Mouse (Mus musculus): ENCODE results near the gene Gsto2. TPM values are rescaled to one million over a fixed set of nuclear protein-coding genes. Genes with fewer than 3 reads are reported as not detected.

Gsto2 gene
- polyA plus RNA-seq, 1 experiment from 2014 or later = 1.1 TPM

- no peak overlapping the region for H3K27ac ChIP-seq (ENCODE audit: low read length)
- no peak for ATAC-seq (ENCODE audit: insufficient number of reproducible peaks, insufficient read depth, low FRiP score, low read depth)
- H3K9ac ChIP-seq (replicated peaks; ENCODE audit: low read depth, low read length) = no peak overlapping the region
- no peaks in the 10 kb centered on the region for H3K27me3 ChIP-seq (ENCODE audit: control insufficient read depth, insufficient read depth, low read length)
- H3K4me3 ChIP-seq (ENCODE audit: low read depth, low read length) = no peak overlapping the region
- no peaks in the 10 kb centered on the region for H3K9me3 ChIP-seq (ENCODE audit: control insufficient read depth, low read depth, low read length)
- H3K36me3 ChIP-seq (ENCODE audit: control insufficient read depth, insufficient read depth, low read length) = peaks cover 6% of the 10 kb centered on the region; the same call in 1 of the 2 replicates
- WGBS = 83% methylated on average over 3 of the region's 3 CpGs
- H3K4me2 ChIP-seq (replicated peaks; ENCODE audit: low read depth, low read length) = no peak overlapping the region
- H3K4me1 ChIP-seq (ENCODE audit: control insufficient read depth, insufficient read depth, low read length) = 0 out of 2 replicates have a peak, but pooled peaks cover 8% of the 10 kb centered on the region
These were observed 12.3 kb upstream of the Gsto2 start for GRCm38 (mm10) chr19:47853053-47853452.

GRCm38 (mm10) chr19:47853951-47854795 is 11.2 kb upstream of the Gsto2 start:
- ATAC-seq (ENCODE audit: insufficient number of reproducible peaks, insufficient read depth, low FRiP score, low read depth) = peak; percentile 57
- H3K4me2 ChIP-seq (replicated peaks; ENCODE audit: low read depth, low read length) = peak overlapping the region; percentile 95
- H3K9me3 ChIP-seq (ENCODE audit: control insufficient read depth, low read depth, low read length) = no peaks in the 10 kb centered on the region
- H3K27ac ChIP-seq (ENCODE audit: low read length) = peak overlapping the region; percentile 34; the same call in 1 of the 2 replicates
- peak overlapping the region; percentile 80 for H3K9ac ChIP-seq (replicated peaks; ENCODE audit: low read depth, low read length)
- H3K4me1 ChIP-seq (ENCODE audit: control insufficient read depth, insufficient read depth, low read length) = 0 out of 2 replicates have a peak, but pooled peaks cover 9% of the 10 kb centered on the region
- no peaks in the 10 kb centered on the region for H3K27me3 ChIP-seq (ENCODE audit: control insufficient read depth, insufficient read depth, low read length)
- H3K36me3 ChIP-seq (ENCODE audit: control insufficient read depth, insufficient read depth, low read length) = peaks cover 6% of the 10 kb centered on the region; the same call in 1 of the 2 replicates
- 13% methylated on average over 13 of the region's 13 CpGs for WGBS
- peak overlapping the region; percentile 74 for H3K4me3 ChIP-seq (ENCODE audit: low read depth, low read length)

- WGBS = under 1% methylated on average over 60 of the region's 60 CpGs
- H3K4me1 ChIP-seq (ENCODE audit: control insufficient read depth, insufficient read depth, low read length) = 0 out of 2 replicates have a peak, but pooled peaks cover 9% of the 10 kb centered on the region
- H3K27ac ChIP-seq (ENCODE audit: low read length) = peak within 1 kb of the TSS; percentile 84
- H3K4me3 ChIP-seq (ENCODE audit: low read depth, low read length) = peak within 1 kb of the TSS; percentile 74
- H3K9ac ChIP-seq (replicated peaks; ENCODE audit: low read depth, low read length) = peak within 1 kb of the TSS; percentile 80
- ATAC-seq (ENCODE audit: insufficient number of reproducible peaks, insufficient read depth, low FRiP score, low read depth) = peak; percentile 89
- peak within 1 kb of the TSS; percentile 95 for H3K4me2 ChIP-seq (replicated peaks; ENCODE audit: low read depth, low read length)
- no peaks in the 10 kb centered on the region for H3K9me3 ChIP-seq (ENCODE audit: control insufficient read depth, low read depth, low read length)
- peaks cover 9% of the 10 kb centered on the region; the same call in 1 of the 2 replicates for H3K36me3 ChIP-seq (ENCODE audit: control insufficient read depth, insufficient read depth, low read length)
- H3K27me3 ChIP-seq (ENCODE audit: control insufficient read depth, insufficient read depth, low read length) = no peaks in the 10 kb centered on the region
These were observed 10.2 kb upstream of the Gsto2 start, which contains the start of gene Gsto1 for GRCm38 (mm10) chr19:47854796-47855783. Gene Gsto1 (plus strand): TSS chr19:47854970.

GRCm38 (mm10) chr19:47857957-47858942 is 7.1 kb upstream of the Gsto2 start:
- Histone ChIP-seq H3K4me3 (ENCODE audit: low read depth, low read length) (no peak overlapping the region), H3K9me3 (ENCODE audit: control insufficient read depth, low read depth, low read length) (no peaks in the 10 kb centered on the region), H3K4me2 (replicated peaks; ENCODE audit: low read depth, low read length) (no peak overlapping the region), H3K27me3 (ENCODE audit: control insufficient read depth, insufficient read depth, low read length) (no peaks in the 10 kb centered on the region), H3K36me3 (ENCODE audit: control insufficient read depth, insufficient read depth, low read length) (peaks cover 22% of the 10 kb centered on the region; the same call in 1 of the 2 replicates), H3K4me1 (ENCODE audit: control insufficient read depth, insufficient read depth, low read length) (0 out of 2 replicates have a peak, but pooled peaks cover 9% of the 10 kb centered on the region), H3K27ac (ENCODE audit: low read length) (no peak overlapping the region), H3K9ac (replicated peaks; ENCODE audit: low read depth, low read length) (no peak overlapping the region)
- no peak for ATAC-seq (ENCODE audit: insufficient number of reproducible peaks, insufficient read depth, low FRiP score, low read depth)
- WGBS = 82% methylated on average over 18 of the region's 18 CpGs

- 83% methylated on average over 8 of the region's 8 CpGs for WGBS
- Histone ChIP-seq H3K4me2 (replicated peaks; ENCODE audit: low read depth, low read length) (no peak overlapping the region), H3K27ac (ENCODE audit: low read length) (no peak overlapping the region), H3K36me3 (ENCODE audit: control insufficient read depth, insufficient read depth, low read length) (peaks cover 29% of the 10 kb centered on the region; the same call in 1 of the 2 replicates), H3K27me3 (ENCODE audit: control insufficient read depth, insufficient read depth, low read length) (no peaks in the 10 kb centered on the region), H3K4me1 (ENCODE audit: control insufficient read depth, insufficient read depth, low read length) (0 out of 2 replicates have a peak, but pooled peaks cover 2% of the 10 kb centered on the region), H3K9me3 (ENCODE audit: control insufficient read depth, low read depth, low read length) (no peaks in the 10 kb centered on the region), H3K4me3 (ENCODE audit: low read depth, low read length) (no peak overlapping the region), H3K9ac (replicated peaks; ENCODE audit: low read depth, low read length) (no peak overlapping the region)
- ATAC-seq (ENCODE audit: insufficient number of reproducible peaks, insufficient read depth, low FRiP score, low read depth) = no peak
These were observed 6.2 kb upstream of the Gsto2 start for GRCm38 (mm10) chr19:47859180-47859579.

GRCm38 (mm10) chr19:47862581-47862980 is 2.8 kb upstream of the Gsto2 start:
- H3K4me2 ChIP-seq (replicated peaks; ENCODE audit: low read depth, low read length) = no peak overlapping the region
- no peaks in the 10 kb centered on the region for H3K27me3 ChIP-seq (ENCODE audit: control insufficient read depth, insufficient read depth, low read length)
- H3K9me3 ChIP-seq (ENCODE audit: control insufficient read depth, low read depth, low read length) = no peaks in the 10 kb centered on the region
- 0 out of 2 replicates have a peak, but pooled peaks cover 2% of the 10 kb centered on the region for H3K4me1 ChIP-seq (ENCODE audit: control insufficient read depth, insufficient read depth, low read length)
- ATAC-seq (ENCODE audit: insufficient number of reproducible peaks, insufficient read depth, low FRiP score, low read depth) = no peak
- WGBS = 93% methylated on average over 3 of the region's 3 CpGs
- peaks cover 26% of the 10 kb centered on the region; the same call in 1 of the 2 replicates for H3K36me3 ChIP-seq (ENCODE audit: control insufficient read depth, insufficient read depth, low read length)
- H3K9ac ChIP-seq (replicated peaks; ENCODE audit: low read depth, low read length) = no peak overlapping the region
- no peak overlapping the region for H3K4me3 ChIP-seq (ENCODE audit: low read depth, low read length)
- H3K27ac ChIP-seq (ENCODE audit: low read length) = no peak overlapping the region

- H3K9ac ChIP-seq (replicated peaks; ENCODE audit: low read depth, low read length) = no peak overlapping the region
- no peak for ATAC-seq (ENCODE audit: insufficient number of reproducible peaks, insufficient read depth, low FRiP score, low read depth)
- H3K4me3 ChIP-seq (ENCODE audit: low read depth, low read length) = no peak overlapping the region
- 96% methylated on average over 9 of the region's 9 CpGs for WGBS
- H3K4me1 ChIP-seq (ENCODE audit: control insufficient read depth, insufficient read depth, low read length) = no peaks in the 10 kb centered on the region
- H3K27ac ChIP-seq (ENCODE audit: low read length) = no peak overlapping the region
- H3K4me2 ChIP-seq (replicated peaks; ENCODE audit: low read depth, low read length) = no peak overlapping the region
- no peaks in the 10 kb centered on the region for H3K9me3 ChIP-seq (ENCODE audit: control insufficient read depth, low read depth, low read length)
- H3K27me3 ChIP-seq (ENCODE audit: control insufficient read depth, insufficient read depth, low read length) = no peaks in the 10 kb centered on the region
- H3K36me3 ChIP-seq (ENCODE audit: control insufficient read depth, insufficient read depth, low read length) = peaks cover 23% of the 10 kb centered on the region; the same call in 1 of the 2 replicates
These were observed 1.3 kb upstream of the Gsto2 start for GRCm38 (mm10) chr19:47864051-47864450.
